Comparison of ENCODE assay signal across 7 mouse cellular contexts in genomic region chr16:91884196-91884595, GRCm38 (mm10).
DNase-seq lines count a peak whose midpoint lies in the region; ATAC-seq and TF ChIP-seq lines count a peak whose summit lies in the region.

No protein-coding gene starts in this region.

- 72% methylated on average over 5 of the region's 5 CpGs for WGBS in kidney, embryonic 16.5 days
- WGBS in embryonic facial prominence, embryonic 11.5 days: 56% methylated on average over 5 of the region's 5 CpGs

- CTCF ChIA-PET in Patski (lab: Charles Lee): interaction anchor here (1.1 to 1.6 kb wide), 3 partner anchors 9 to 33 kb away, joined by 4 to 6 read pairs (median 5); no protein-coding TSS in a partner anchor

- no peak overlapping the region for H3K27ac ChIP-seq in kidney, embryonic 16.5 days (ENCODE audit: low read length)
- no peak overlapping the region for H3K27ac ChIP-seq in embryonic facial prominence, embryonic 11.5 days (replicated peaks; ENCODE audit: low read depth, low read length)

- H3K9me3 ChIP-seq in kidney, embryonic 16.5 days (ENCODE audit: low read length): no peaks in the 10 kb centered on the region
- no peaks in the 10 kb centered on the region for H3K9me3 ChIP-seq in embryonic facial prominence, embryonic 11.5 days (replicated peaks; ENCODE audit: control insufficient read depth, low read length)

- peaks cover 8% of the 10 kb centered on the region; the same call in 1 of the 2 replicates for H3K36me3 ChIP-seq in kidney, embryonic 16.5 days (ENCODE audit: insufficient read depth, low read length)
- H3K36me3 ChIP-seq in embryonic facial prominence, embryonic 11.5 days (replicated peaks; ENCODE audit: control insufficient read depth, insufficient read depth, low read depth, low read length): no peaks in the 10 kb centered on the region

- no peak for ATAC-seq in kidney, embryonic 16.5 days (ENCODE audit: low FRiP score, low TSS enrichment)
- peak; percentile 33 for ATAC-seq in Patski
- no peak for ATAC-seq in embryonic facial prominence, embryonic 11.5 days (replicated peaks; ENCODE audit: insufficient number of reproducible peaks, low FRiP score, low TSS enrichment, low read depth)
- peak; percentile 82 for ATAC-seq in megakaryocyte-erythroid progenitor cell, adult 5-6 weeks (replicated peaks; ENCODE audit: low FRiP score, low TSS enrichment, poor library complexity, severe bottlenecking)

- H3K27me3 ChIP-seq in kidney, embryonic 16.5 days (ENCODE audit: insufficient read depth, low read length): no peaks in the 10 kb centered on the region
- no peaks in the 10 kb centered on the region for H3K27me3 ChIP-seq in Patski
- no peaks in the 10 kb centered on the region for H3K27me3 ChIP-seq in embryonic facial prominence, embryonic 11.5 days (ENCODE audit: control insufficient read depth, insufficient read depth, low read length)

- H3K4me1 ChIP-seq in kidney, embryonic 16.5 days (ENCODE audit: insufficient read depth, low read length): peaks cover 28% of the 10 kb centered on the region
- peaks cover 3% of the 10 kb centered on the region; the same call in 1 of the 2 replicates for H3K4me1 ChIP-seq in embryonic facial prominence, embryonic 11.5 days (ENCODE audit: control insufficient read depth, insufficient read depth, low read length)

- no peak for TF ChIP-seq CTCF in Patski (IDR thresholded peaks at IDR 0.05)

- no peak overlapping the region for H3K9ac ChIP-seq in kidney, embryonic 16.5 days (replicated peaks; ENCODE audit: low read length)
- H3K9ac ChIP-seq in embryonic facial prominence, embryonic 11.5 days (replicated peaks; ENCODE audit: low read length): no peak overlapping the region

- H3K4me3 ChIP-seq in kidney, embryonic 16.5 days (ENCODE audit: low read length): no peak overlapping the region
- H3K4me3 ChIP-seq in embryonic facial prominence, embryonic 11.5 days (ENCODE audit: low read depth, low read length): no peak overlapping the region

- in situ Hi-C loops in Patski (cut with MboI; ENCODE audit: low pct_unique_long_range_greater_than_20kb): no loop called here

- DNase-seq in kidney, postnatal 10 days: peak; percentile 53
- no peak for DNase-seq in Patski (ENCODE audit: low read depth, low spot score)
- peak; percentile 39 for DNase-seq in embryonic facial prominence, embryonic 11.5 days (ENCODE audit: low spot score)
- peak; percentile 85 for DNase-seq in thymus, postnatal 4 days
- DNase-seq in gastrocnemius, postnatal 25 days: no peak

- no peak overlapping the region for H3K4me2 ChIP-seq in kidney, embryonic 16.5 days (replicated peaks; ENCODE audit: low read depth, low read length)
- no peak overlapping the region for H3K4me2 ChIP-seq in embryonic facial prominence, embryonic 11.5 days (ENCODE audit: low read depth, low read length)

- POLR2A ChIA-PET in Patski (lab: Charles Lee): no interaction called here

Comparison
In these comparisons a context has a peak if more than half of its experiments do, and no peak if none do; other contexts are left out.
1. DNase-seq: peak in kidney, postnatal 10 days (single experiment), embryonic facial prominence, embryonic 11.5 days (single experiment) and thymus, postnatal 4 days (single experiment); none in Patski (single experiment) and gastrocnemius, postnatal 25 days (single experiment).
2. ATAC-seq: peak in Patski (single experiment) and megakaryocyte-erythroid progenitor cell, adult 5-6 weeks (single experiment); none in kidney, embryonic 16.5 days (single experiment) and embryonic facial prominence, embryonic 11.5 days (single experiment).